Mouse (Mus musculus) G1E (cell line): ENCODE measurements at regions not wholly inside any gene's neighbourhood (a gene's known extent, or its start where the extent isn't known, plus 50 kb on each side); places are given as distances from the start of the nearest gene placed in this dataset.

ENCODE experiments used
- ATAC-seq: 2 replicates; pipeline ENCODE4 v1.8.0; 2016; ENCODE audit warnings: mild to moderate bottlenecking; ENCODE audit not compliant: insufficient number of reproducible peaks, poor library complexity, low FRiP score, severe bottlenecking; ENCODE audit errors: extremely low read depth
- DNase-seq: peaks from one replicate; pipeline ENCODE4 v3.0.0; 2012; ENCODE audit warnings: low spot score
- H3K27me3 ChIP-seq: 2 replicates; pipeline ENCODE4 v1.6.1; 2012; ENCODE audit warnings: mild to moderate bottlenecking, low read length, inconsistent platforms; ENCODE audit not compliant: insufficient read depth
- H3K36me3 ChIP-seq: replicated peaks from 2 replicates; pipeline ENCODE3; 2012; ENCODE audit warnings: mild to moderate bottlenecking, inconsistent platforms
- H3K4me1 ChIP-seq: 2 replicates; pipeline ENCODE4 v1.6.1; 2012; ENCODE audit warnings: low read depth, low read length, inconsistent platforms, mixed read lengths; ENCODE audit not compliant: insufficient read depth
- H3K4me3 ChIP-seq: 2 replicates; pipeline ENCODE4 v1.5.1; 2012; ENCODE audit warnings: low read depth, mild to moderate bottlenecking, inconsistent platforms, low read length, moderate library complexity, mixed read lengths
- H3K9me3 ChIP-seq: replicated peaks from 2 replicates; pipeline ENCODE4 v1.6.1; 2012; ENCODE audit warnings: inconsistent platforms
- CTCF ChIP-seq: IDR thresholded peaks from 2 replicates; pipeline ENCODE4 v1.5.1; 2012; ENCODE audit warnings: low read depth, low read length, inconsistent platforms, mixed read lengths
- GATA1 ChIP-seq: IDR thresholded peaks from 2 replicates; pipeline ENCODE4 v1.6.1; 2012; ENCODE audit warnings: borderline replicate concordance, low read length, inconsistent platforms, mixed read lengths
- GATA2 ChIP-seq: IDR thresholded peaks from 2 replicates; pipeline ENCODE4 v1.6.1; 2012; ENCODE audit warnings: low read depth, low read length, inconsistent platforms, borderline replicate concordance
- POLR2AphosphoS5 ChIP-seq: IDR thresholded peaks from 2 replicates; pipeline ENCODE4 v1.6.1; 2012; ENCODE audit warnings: low read depth, low read length, inconsistent platforms; ENCODE audit not compliant: insufficient replicate concordance
- TAL1 ChIP-seq: conservative IDR thresholded peaks from 2 replicates; pipeline ENCODE4 v1.6.1; 2012; ENCODE audit warnings: low read depth, low read length, inconsistent platforms, mixed read lengths

- Histone ChIP-seq H3K4me3 (no peak overlapping the region), H3K4me1 (no peaks in the 10 kb centered on the region), H3K36me3 (no peaks in the 10 kb centered on the region), H3K9me3 (no peaks in the 10 kb centered on the region), H3K27me3 (no peaks in the 10 kb centered on the region; the same call in 1 of the 2 replicates)
- no peak for TF ChIP-seq POLR2AphosphoS5
- no peak for TF ChIP-seq GATA1
- TF ChIP-seq TAL1, result no peak
- no peak for TF ChIP-seq CTCF
- no peak for TF ChIP-seq GATA2
- DNase-seq (no peak), ATAC-seq (no peak)
Observed at GRCm38 (mm10) chr2:84258339-84259006, 166.7 kb downstream of the Calcrl start.

DNA sequence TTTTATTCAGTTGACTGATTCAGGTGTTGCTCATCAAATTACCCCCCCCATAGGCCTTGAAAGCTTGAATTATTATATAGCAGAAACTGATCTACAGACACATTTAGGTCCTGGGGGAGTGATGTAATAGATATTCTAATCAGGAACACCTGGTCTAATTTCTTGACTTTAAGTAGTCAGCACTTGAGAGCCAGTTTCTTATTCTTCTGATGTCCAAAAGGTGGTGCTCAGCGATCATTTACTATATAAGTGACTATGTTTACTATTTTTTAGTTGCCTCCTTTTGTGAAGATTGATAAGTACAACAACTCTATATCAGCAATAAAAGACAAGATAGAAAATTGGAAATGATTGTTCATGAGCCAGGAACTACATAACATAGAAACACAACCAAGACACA, 166.0 kb downstream of the Calcrl start:
- DNase-seq, result no peak
- Histone ChIP-seq H3K27me3 (no peaks in the 10 kb centered on the region; the same call in 1 of the 2 replicates), H3K9me3 (no peaks in the 10 kb centered on the region), H3K36me3 (no peaks in the 10 kb centered on the region), H3K4me3 (no peak overlapping the region), H3K4me1 (no peaks in the 10 kb centered on the region)
- ATAC-seq, result no peak
- TF ChIP-seq POLR2AphosphoS5 (no peak), CTCF (no peak), GATA1 (no peak), TAL1 (no peak), GATA2 (no peak)

GRCm38 (mm10) chr2:84260701-84261100, 164.5 kb downstream of the Calcrl start:
- no peak for DNase-seq

GRCm38 (mm10) chr2:84261481-84261880, 163.7 kb downstream of the Calcrl start:
- no peak for ATAC-seq
- H3K4me3 ChIP-seq, result no peak overlapping the region
- no peaks in the 10 kb centered on the region for H3K4me1 ChIP-seq
- no peak for TF ChIP-seq POLR2AphosphoS5
- TF ChIP-seq CTCF, result no peak
- TF ChIP-seq GATA1, result no peak
- no peak for TF ChIP-seq GATA2
- no peak for TF ChIP-seq TAL1
- no peaks in the 10 kb centered on the region for H3K36me3 ChIP-seq
- no peaks in the 10 kb centered on the region; the same call in 1 of the 2 replicates for H3K27me3 ChIP-seq
- no peaks in the 10 kb centered on the region for H3K9me3 ChIP-seq
- no peak for DNase-seq

More at GRCm38 (mm10) chr2:84260701-84261100, 164.5 kb downstream of the Calcrl start:
- Histone ChIP-seq H3K9me3 (no peaks in the 10 kb centered on the region), H3K4me1 (no peaks in the 10 kb centered on the region), H3K4me3 (no peak overlapping the region), H3K27me3 (no peaks in the 10 kb centered on the region; the same call in 1 of the 2 replicates), H3K36me3 (no peaks in the 10 kb centered on the region)
- no peak for ATAC-seq
- TF ChIP-seq GATA1 (no peak), TAL1 (no peak), GATA2 (no peak), POLR2AphosphoS5 (no peak), CTCF (no peak)

DNA sequence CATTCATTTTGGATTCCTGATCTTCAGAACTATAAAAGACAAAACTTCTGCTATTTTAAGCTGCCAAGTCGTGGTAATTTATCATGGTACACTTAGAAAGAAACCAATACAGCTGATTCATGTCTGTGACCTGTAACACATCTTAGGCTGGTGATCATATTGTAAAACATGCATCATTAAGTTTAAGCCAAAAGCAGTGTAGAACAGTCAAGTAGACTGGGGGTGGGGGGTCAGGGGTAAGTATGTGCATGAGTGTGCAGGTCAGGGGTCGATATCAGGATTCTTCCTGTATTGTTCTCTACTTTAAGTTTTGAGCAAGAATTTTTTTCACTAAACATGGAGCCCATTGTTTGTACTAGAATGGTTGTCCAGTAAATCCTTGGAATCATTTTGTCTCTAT, 160.7 kb downstream of the Calcrl start:
- TF ChIP-seq GATA1 (no peak), GATA2 (no peak), CTCF (no peak), TAL1 (no peak), POLR2AphosphoS5 (no peak)
- Histone ChIP-seq H3K36me3 (no peaks in the 10 kb centered on the region), H3K27me3 (no peaks in the 10 kb centered on the region; the same call in 1 of the 2 replicates), H3K9me3 (no peaks in the 10 kb centered on the region), H3K4me1 (no peaks in the 10 kb centered on the region), H3K4me3 (no peak overlapping the region)
- no peak for DNase-seq
- ATAC-seq, result no peak

DNA sequence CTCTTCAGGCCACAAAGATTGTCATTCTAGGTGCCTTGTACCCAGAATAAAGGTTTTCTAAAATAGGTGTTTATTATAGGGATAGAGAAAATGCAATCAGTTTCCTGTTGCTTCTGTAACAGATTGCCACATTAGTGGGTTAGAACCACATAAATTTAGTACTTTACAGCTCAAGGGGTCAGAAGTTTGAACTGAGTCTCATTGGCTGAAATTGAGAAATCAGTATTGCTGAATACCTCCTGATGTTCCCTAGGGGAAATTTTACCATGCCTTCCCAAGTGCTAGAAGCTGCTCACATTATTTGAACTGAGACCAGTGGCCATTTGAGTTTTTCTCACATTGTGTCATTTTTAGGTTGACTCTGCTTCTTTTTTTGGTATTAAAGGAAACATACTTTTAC, 160.2 kb downstream of the Calcrl start:
- no peak for DNase-seq
- TF ChIP-seq CTCF (no peak), GATA1 (no peak), TAL1 (no peak), POLR2AphosphoS5 (no peak), GATA2 (no peak)
- no peaks in the 10 kb centered on the region for H3K9me3 ChIP-seq
- no peak overlapping the region for H3K4me3 ChIP-seq
- no peaks in the 10 kb centered on the region for H3K4me1 ChIP-seq
- no peak for ATAC-seq
- no peaks in the 10 kb centered on the region; the same call in 1 of the 2 replicates for H3K27me3 ChIP-seq
- H3K36me3 ChIP-seq, result no peaks in the 10 kb centered on the region
